ENCODE assay signal across 8 mouse cellular contexts in genomic region chr16:4683581-4684456, GRCm38 (mm10). TPM values are rescaled to one million over a fixed set of nuclear protein-coding genes. Genes with fewer than 3 reads are reported as not detected.
DNase-seq lines count a peak whose midpoint lies in the region; ATAC-seq lines count a peak whose summit lies in the region.

No protein-coding gene starts in this region.

- DNase-seq in WW6 (ENCODE audit: low read depth, low spot score), result peak; percentile 86
- peak; percentile 96 to 97 for DNase-seq in cerebellum, postnatal 4 days (ENCODE audit: low spot score in 2 of 2)
- DNase-seq in gastrocnemius, adult 18-20 months (ENCODE audit: low spot score), result peak; percentile 96
- peak; percentile 97 to 98 for DNase-seq in left cerebral cortex, adult 18-20 months (ENCODE audit: low spot score in 2 of 2)
- DNase-seq in right cerebral cortex, adult 18-20 months, result peak; percentile 95
- peak; percentile 91 for DNase-seq in urinary bladder, postnatal 10 days (ENCODE audit: low spot score)

- peaks cover 30% of the 10 kb centered on the region for H3K79me2 ChIP-seq in macrophage (ENCODE audit: inconsistent target)

- H3K27me3 ChIP-seq in hindbrain, embryonic 16.5 days (replicated peaks; ENCODE audit: control insufficient read depth, insufficient read depth, low read length), result no peaks in the 10 kb centered on the region

- WGBS in hindbrain, embryonic 16.5 days, result under 1% methylated on average over 54 of the region's 54 CpGs
- WGBS in macrophage (ENCODE audit: missing documents), result under 1% methylated on average over 52 of the region's 54 CpGs

- peaks cover 8% of the 10 kb centered on the region; the same call in 1 of the 2 replicates for H3K36me3 ChIP-seq in hindbrain, embryonic 16.5 days (ENCODE audit: control insufficient read depth, insufficient read depth, low read length)
- H3K36me3 ChIP-seq in macrophage (ENCODE audit: inconsistent target), result peaks cover 12% of the 10 kb centered on the region

- no peaks in the 10 kb centered on the region for H3K9me3 ChIP-seq in hindbrain, embryonic 16.5 days (ENCODE audit: control insufficient read depth, low read length)

- ATAC-seq in hindbrain, embryonic 16.5 days, result peak; percentile 93

- H3K4me1 ChIP-seq in hindbrain, embryonic 16.5 days (ENCODE audit: control insufficient read depth, insufficient read depth, low read depth, low read length), result peaks cover 17% of the 10 kb centered on the region

- H3K4me3 ChIP-seq in hindbrain, embryonic 16.5 days (ENCODE audit: low read length), result peak overlapping the region; percentile 93
- peak overlapping the region; percentile 97 for H3K4me3 ChIP-seq in macrophage (ENCODE audit: inconsistent target)

- peak overlapping the region; percentile 92 for H3K4me2 ChIP-seq in hindbrain, embryonic 16.5 days (ENCODE audit: low read length)

- H3K9ac ChIP-seq in hindbrain, embryonic 16.5 days (ENCODE audit: low read depth, low read length), result peak overlapping the region; percentile 93

- peak overlapping the region; percentile 91 for H3K27ac ChIP-seq in hindbrain, embryonic 16.5 days (ENCODE audit: low read depth, low read length)
- H3K27ac ChIP-seq in macrophage, result peak overlapping the region; percentile 86

RNA-seq across cellular contexts. Expression of gene Coro7, which starts 4.2 kb away (rescaled TPM):
- 10 to 100 TPM; 13.9 to 14.4 TPM for total RNA-seq in gastrocnemius, adult 18-20 months (2021)
- polyA plus RNA-seq in hindbrain, embryonic 16.5 days (2015; fragmentation: Nextera tagmentation; extraction: Ambion mirVana), result 32.1 and 36.6 TPM in 2 replicates
- total RNA-seq in left cerebral cortex, adult 18-20 months (2021), result 10 to 100 TPM; 78.4 to 85.4 TPM
- 1,000 to 10,000 TPM in 1 of 26 experiments, 100 to 1,000 TPM in 25; 236 to 1,071 (median 603) TPM for total RNA-seq in macrophage (2018; cell fraction: chromatin; rRNA removed)
- 100 to 1,000 TPM in 3 of 26 experiments, 10 to 100 TPM in 23; 52.7 to 124 (median 75.9) TPM for total RNA-seq in macrophage (2018; cell fraction: cytosol; rRNA removed)
- 100 to 1,000 TPM; 163 to 452 (median 320) TPM for total RNA-seq in macrophage (2018; cell fraction: nucleus; rRNA removed)
- 53.4 to 137 TPM (median 97.8 TPM) in 3 replicates for polyA plus RNA-seq in macrophage (2018)

RNA-seq across cellular contexts. Expression of gene Nmral1, which starts 35.3 kb away (rescaled TPM):
- total RNA-seq in gastrocnemius, adult 18-20 months (2021), result 1 to 10 TPM; 2.5 to 2.9 TPM
- polyA plus RNA-seq in hindbrain, embryonic 16.5 days (2015; fragmentation: Nextera tagmentation; extraction: Ambion mirVana), result 53.7 and 58.2 TPM in 2 replicates
- total RNA-seq in left cerebral cortex, adult 18-20 months (2021), result 10 to 100 TPM; 11.2 to 11.6 TPM
- 10 to 100 TPM in 13 of 26 experiments, 1 to 10 TPM in 10, under 1 TPM in 1, not detected in 2; 0.58 to 29.1 (median 10.7) TPM for total RNA-seq in macrophage (2018; cell fraction: chromatin; rRNA removed)
- 10 to 100 TPM in 19 of 26 experiments, 1 to 10 TPM in 7; 6.2 to 19.1 (median 11.3) TPM for total RNA-seq in macrophage (2018; cell fraction: cytosol; rRNA removed)
- total RNA-seq in macrophage (2018; cell fraction: nucleus; rRNA removed), result 10 to 100 TPM in 11 of 26 experiments, 1 to 10 TPM in 15; 1.4 to 32.4 (median 9.0) TPM
- 6.3 to 20.4 TPM (median 15.6 TPM) in 3 replicates for polyA plus RNA-seq in macrophage (2018)

RNA-seq across cellular contexts. Expression of gene Hmox2, which starts 42.3 kb away (rescaled TPM):
- 10 to 100 TPM; 37.6 to 46.7 TPM for total RNA-seq in gastrocnemius, adult 18-20 months (2021)
- 107 and 121 TPM in 2 replicates for polyA plus RNA-seq in hindbrain, embryonic 16.5 days (2015; fragmentation: Nextera tagmentation; extraction: Ambion mirVana)
- total RNA-seq in left cerebral cortex, adult 18-20 months (2021), result 10 to 100 TPM; 85.7 to 89.9 TPM
- total RNA-seq in macrophage (2018; cell fraction: chromatin; rRNA removed), result 10 to 100 TPM in 20 of 26 experiments, 1 to 10 TPM in 6; 4.2 to 71.2 (median 34.7) TPM
- 100 to 1,000 TPM; 118 to 323 (median 211) TPM for total RNA-seq in macrophage (2018; cell fraction: cytosol; rRNA removed)
- 100 to 1,000 TPM in 6 of 26 experiments, 10 to 100 TPM in 20; 22.3 to 134 (median 71.1) TPM for total RNA-seq in macrophage (2018; cell fraction: nucleus; rRNA removed)
- polyA plus RNA-seq in macrophage (2018), result 195 to 303 TPM (median 234 TPM) in 3 replicates

RNA-seq across cellular contexts. Expression of gene Dnaja3, which starts 44.0 kb away (rescaled TPM):
- 100 to 1,000 TPM in 1 of 2 experiments, 10 to 100 TPM in 1; 91.1 to 101 TPM for total RNA-seq in gastrocnemius, adult 18-20 months (2021)
- 70.6 and 71.9 TPM in 2 replicates for polyA plus RNA-seq in hindbrain, embryonic 16.5 days (2015; fragmentation: Nextera tagmentation; extraction: Ambion mirVana)
- total RNA-seq in left cerebral cortex, adult 18-20 months (2021), result 10 to 100 TPM; 61.5 to 64.2 TPM
- 10 to 100 TPM in 17 of 26 experiments, 1 to 10 TPM in 9; 2.0 to 29.6 (median 11.5) TPM for total RNA-seq in macrophage (2018; cell fraction: chromatin; rRNA removed)
- total RNA-seq in macrophage (2018; cell fraction: cytosol; rRNA removed), result 10 to 100 TPM; 15.0 to 39.9 (median 29.8) TPM
- 10 to 100 TPM in 20 of 26 experiments, 1 to 10 TPM in 6; 5.5 to 31.4 (median 15.2) TPM for total RNA-seq in macrophage (2018; cell fraction: nucleus; rRNA removed)
- 19.8 to 43.8 TPM (median 25.5 TPM) in 3 replicates for polyA plus RNA-seq in macrophage (2018)

RNA-seq across cellular contexts. Expression of gene Vasn, which starts 44.1 kb away (rescaled TPM):
- 1 to 10 TPM; 4.1 to 5.0 TPM for total RNA-seq in gastrocnemius, adult 18-20 months (2021)
- polyA plus RNA-seq in hindbrain, embryonic 16.5 days (2015; fragmentation: Nextera tagmentation; extraction: Ambion mirVana), result 6.0 and 7.0 TPM in 2 replicates
- total RNA-seq in left cerebral cortex, adult 18-20 months (2021), result 10 to 100 TPM; 11.5 to 11.6 TPM
- 1 to 10 TPM in 6 of 26 experiments, under 1 TPM in 18, not detected in 2; 0.21 to 7.4 (median 0.77) TPM for total RNA-seq in macrophage (2018; cell fraction: chromatin; rRNA removed)
- under 1 TPM in 10 of 26 experiments, not detected in 16; 0.03 to 0.71 (median 0.08) TPM for total RNA-seq in macrophage (2018; cell fraction: cytosol; rRNA removed)
- total RNA-seq in macrophage (2018; cell fraction: nucleus; rRNA removed), result 1 to 10 TPM in 1 of 26 experiments, under 1 TPM in 17, not detected in 8; 0.12 to 1.8 (median 0.39) TPM
- 0.07 TPM in 1 of 3 replicates, not detected in the others for polyA plus RNA-seq in macrophage (2018)

Comparison
In these comparisons a context has a peak if more than half of its experiments do, and no peak if none do; other contexts are left out.
1. Peak in every context shown above with its lines: DNase-seq, ATAC-seq, H3K4me3 ChIP-seq and H3K27ac ChIP-seq.
2. RNA of gene Coro7, which starts 4.2 kb away (total RNA-seq): 78.4 to 85.4 TPM in left cerebral cortex, adult 18-20 months; 13.9 to 14.4 TPM in gastrocnemius, adult 18-20 months; every median in the first group is over 4 times any median in the second.